Mouse (Mus musculus): ENCODE measurements around the gene Prpsap1. TPM values are rescaled to one million over a fixed set of nuclear protein-coding genes. Genes with fewer than 3 reads are reported as not detected.

Gene Prpsap1
- polyA plus RNA-seq, 1 experiment from 2014 or later = 178 TPM

DNA sequence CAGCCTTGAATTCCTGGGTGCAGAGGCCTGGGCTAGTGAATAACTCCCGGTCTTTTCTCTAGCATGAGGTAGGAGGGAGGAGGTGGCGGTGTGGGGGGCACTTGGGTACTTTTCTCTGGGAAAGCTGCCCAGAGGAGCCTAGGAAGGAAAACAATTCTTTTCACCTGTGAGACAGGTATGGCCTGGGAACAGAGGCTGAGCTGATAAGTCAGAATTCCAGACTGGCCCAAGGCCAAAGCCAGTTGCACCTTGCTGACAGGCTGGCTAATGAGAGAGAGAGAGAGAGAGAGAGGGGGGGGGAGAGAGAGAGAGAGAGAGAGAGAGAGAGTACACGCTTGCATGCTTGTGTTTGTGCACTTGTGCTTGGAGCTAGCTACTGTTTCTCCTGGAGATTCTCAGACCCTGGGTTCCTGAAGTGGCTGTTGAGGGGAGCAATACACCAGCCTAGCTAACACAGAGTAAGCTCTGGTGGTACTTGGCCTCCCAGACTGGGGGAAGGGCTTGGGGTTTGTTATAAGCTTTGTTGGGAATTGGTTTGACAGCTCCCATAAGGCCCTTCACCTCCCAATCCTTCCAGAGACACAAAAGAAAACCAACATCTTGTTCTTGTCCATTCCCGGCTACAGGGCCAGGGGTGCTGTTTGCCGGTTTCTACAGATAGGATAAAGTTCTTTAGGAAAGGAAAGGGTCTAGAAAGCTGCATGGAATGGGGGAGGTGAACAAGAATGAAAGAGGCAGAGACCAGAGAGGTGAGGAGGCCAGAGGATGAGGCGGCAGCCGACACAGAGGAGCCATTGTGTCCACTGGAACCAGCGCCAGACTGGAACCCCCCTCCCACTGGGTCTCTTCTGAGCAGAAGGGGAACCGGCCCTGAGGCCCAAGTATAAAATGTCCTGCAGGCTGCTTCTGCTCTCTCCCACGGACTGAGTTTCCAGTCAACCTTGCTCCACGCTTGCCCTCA is 36.5 kb upstream of the Prpsap1 start, which contains the start of gene Sphk1:
TSS of gene Sphk1 (plus strand) at position 739 of the 961 bp plus-strand sequence.
- H3K4me2 ChIP-seq = peak within 1 kb of the TSS; percentile 88
- no peak for ATAC-seq
- WGBS = 15% methylated on average over 11 of the region's 11 CpGs
- peak within 1 kb of the TSS; percentile 43; the same call in 1 of the 2 replicates for H3K9ac ChIP-seq
- no peak within 1 kb of the TSS for H3K27ac ChIP-seq
- H3K36me3 ChIP-seq (ENCODE audit: poor library complexity, severe bottlenecking) = no peaks in the 10 kb centered on the region
- peaks cover 43% of the 10 kb centered on the region for H3K4me1 ChIP-seq
- peaks cover 62% of the 10 kb centered on the region for H3K27me3 ChIP-seq
- H3K4me3 ChIP-seq = peak within 1 kb of the TSS; percentile 48
- H3K9me3 ChIP-seq (replicated peaks) = no peaks in the 10 kb centered on the region

DNA sequence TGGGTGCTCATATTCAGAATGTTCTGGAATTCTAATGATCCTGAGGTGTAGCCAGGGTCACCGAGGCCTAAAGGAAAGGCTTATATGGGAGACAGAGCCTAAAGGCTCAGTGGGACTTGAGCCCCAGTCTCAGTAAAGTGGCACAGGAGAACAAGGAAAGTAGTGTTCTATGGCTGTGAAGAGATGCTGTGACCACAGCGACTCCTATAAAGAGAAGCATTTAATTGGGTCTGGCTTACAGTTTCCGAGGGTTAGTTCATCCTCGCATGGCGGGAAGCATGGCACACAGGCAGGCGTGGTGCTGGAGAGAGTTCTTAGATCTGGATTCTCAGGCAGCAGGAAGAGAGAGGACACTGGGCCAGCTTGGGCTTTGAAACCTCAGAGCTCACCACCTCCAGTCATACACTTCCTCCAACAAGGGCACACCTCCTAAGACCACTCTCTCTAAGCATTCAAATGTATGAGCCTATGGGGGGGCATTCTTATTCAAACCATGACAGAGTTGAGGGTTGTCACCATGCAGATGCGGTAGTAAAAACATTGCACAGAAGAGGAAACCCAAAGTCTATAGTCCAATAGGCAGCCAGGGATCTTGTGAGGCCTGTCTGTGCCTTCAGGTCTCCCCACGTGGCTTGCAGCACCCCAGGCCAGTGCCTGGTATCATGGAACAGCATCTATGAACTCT is 34.8 kb upstream of the Prpsap1 start:
- 0 out of 2 replicates have a peak overlapping the region, but pooled peaks have one; percentile 0 for H3K27ac ChIP-seq
- no peaks in the 10 kb centered on the region for H3K36me3 ChIP-seq (ENCODE audit: poor library complexity, severe bottlenecking)
- H3K9me3 ChIP-seq (replicated peaks) = no peaks in the 10 kb centered on the region
- no peak for ATAC-seq
- no peak overlapping the region for H3K4me3 ChIP-seq
- H3K4me1 ChIP-seq = peaks cover 42% of the 10 kb centered on the region
- H3K4me2 ChIP-seq = no peak overlapping the region
- H3K27me3 ChIP-seq = peaks cover 46% of the 10 kb centered on the region
- H3K9ac ChIP-seq = no peak overlapping the region
- 71% methylated on average over 8 of the region's 8 CpGs for WGBS

DNA sequence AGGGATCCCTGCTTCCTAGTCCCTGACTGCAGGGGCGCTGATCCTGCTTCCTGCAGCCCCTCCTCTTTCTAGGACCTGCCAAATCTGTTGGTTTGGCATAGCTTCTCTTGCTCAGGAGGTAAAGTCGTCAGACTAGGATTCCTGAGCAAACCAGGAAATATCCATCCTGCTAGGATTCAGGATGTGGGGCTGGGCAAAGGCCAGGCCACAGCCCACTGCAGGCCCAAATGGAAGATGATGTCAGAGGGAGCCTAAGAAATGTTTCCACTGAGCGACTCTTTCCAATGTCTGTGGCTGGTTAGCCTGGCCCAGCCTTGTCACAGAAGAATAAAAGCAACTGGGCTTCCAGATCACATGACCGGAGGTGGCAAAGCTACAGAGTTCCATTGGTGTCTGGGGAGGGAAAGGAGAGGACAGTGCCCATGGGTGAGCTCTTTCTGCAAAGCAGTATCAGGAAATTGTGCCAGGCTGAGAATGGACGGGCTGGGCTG is 29.7 kb upstream of the Prpsap1 start:
- H3K27ac ChIP-seq = no peak overlapping the region
- H3K4me2 ChIP-seq = no peak overlapping the region
- no peaks in the 10 kb centered on the region for H3K36me3 ChIP-seq (ENCODE audit: poor library complexity, severe bottlenecking)
- H3K9me3 ChIP-seq (replicated peaks) = no peaks in the 10 kb centered on the region
- peaks cover 13% of the 10 kb centered on the region; the same call in 1 of the 2 replicates for H3K4me1 ChIP-seq
- ATAC-seq = no peak
- no peaks in the 10 kb centered on the region; the same call in 1 of the 2 replicates for H3K27me3 ChIP-seq
- H3K4me3 ChIP-seq = no peak overlapping the region
- WGBS = 45% methylated on average over 5 of the region's 5 CpGs
- H3K9ac ChIP-seq = no peak overlapping the region

DNA sequence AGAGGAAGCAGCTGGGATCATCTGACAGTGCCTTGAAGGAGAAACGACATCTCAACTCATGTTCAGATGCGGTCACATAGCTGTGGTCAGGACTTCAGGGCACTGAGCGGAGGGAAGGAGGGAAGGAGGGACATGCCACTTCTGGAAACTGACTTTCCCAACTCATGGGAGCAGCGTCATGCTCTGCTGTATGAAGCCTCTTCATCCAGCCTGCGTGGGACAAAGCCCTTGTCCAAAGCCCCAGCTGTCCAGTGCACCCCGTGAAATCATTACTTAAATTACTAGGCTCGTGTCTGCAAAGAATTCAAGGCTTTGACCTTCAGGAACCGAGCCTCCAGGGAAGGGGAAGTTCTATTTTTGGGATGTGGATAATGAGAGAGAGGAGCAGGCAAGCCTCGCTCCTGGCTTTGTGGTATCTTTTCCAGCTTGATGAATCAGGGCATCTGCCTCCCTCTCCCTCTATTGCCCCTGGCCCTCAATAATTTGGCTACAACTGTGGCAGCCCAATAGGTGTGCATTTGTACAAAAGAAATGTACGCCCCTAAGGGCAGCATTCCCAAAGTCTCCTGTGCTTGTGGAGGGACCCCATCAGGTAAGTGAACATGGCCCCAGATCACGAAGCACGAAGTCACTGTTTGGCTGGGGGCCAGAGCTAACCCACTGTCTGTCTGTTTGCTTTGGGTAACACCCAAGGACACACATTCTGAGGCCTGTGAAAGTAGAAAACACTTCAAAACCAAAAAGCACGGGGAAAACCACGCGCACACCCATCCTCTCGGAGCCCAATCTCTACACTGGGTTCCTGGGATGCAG is 29.1 kb upstream of the Prpsap1 start:
- Histone ChIP-seq H3K36me3 (ENCODE audit: poor library complexity, severe bottlenecking) (no peaks in the 10 kb centered on the region), H3K4me1 (peaks cover 13% of the 10 kb centered on the region; the same call in 1 of the 2 replicates), H3K4me3 (no peak overlapping the region), H3K9me3 (replicated peaks) (no peaks in the 10 kb centered on the region), H3K27me3 (no peaks in the 10 kb centered on the region; the same call in 1 of the 2 replicates), H3K9ac (no peak overlapping the region), H3K4me2 (no peak overlapping the region), H3K27ac (no peak overlapping the region)
- 67% methylated on average over 16 of the region's 16 CpGs for WGBS
- no peak for ATAC-seq

DNA sequence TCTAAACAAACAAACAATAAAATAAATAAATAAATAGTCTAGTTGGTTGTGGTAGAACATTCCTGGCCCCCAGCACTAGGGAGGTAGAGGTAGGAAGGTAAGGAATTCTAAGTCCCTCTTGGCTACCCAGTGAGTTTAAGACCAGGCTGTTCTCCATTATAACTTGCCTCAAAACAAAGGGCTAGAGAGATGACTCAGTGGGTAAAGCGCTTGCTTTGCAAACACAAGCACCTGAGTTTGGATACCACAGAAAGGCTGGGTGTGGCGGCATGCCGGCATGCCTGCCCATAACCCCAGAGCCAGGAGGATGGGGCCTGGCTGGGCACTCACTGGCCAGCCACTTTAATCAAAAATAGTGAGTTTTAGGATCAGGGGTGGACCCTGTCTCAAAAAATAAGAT is 28.0 kb upstream of the Prpsap1 start:
- no peaks in the 10 kb centered on the region for H3K36me3 ChIP-seq (ENCODE audit: poor library complexity, severe bottlenecking)
- ATAC-seq = no peak
- no peaks in the 10 kb centered on the region; the same call in 1 of the 2 replicates for H3K27me3 ChIP-seq
- H3K4me1 ChIP-seq = peaks cover 13% of the 10 kb centered on the region; the same call in 1 of the 2 replicates
- H3K4me3 ChIP-seq = no peak overlapping the region
- H3K4me2 ChIP-seq = no peak overlapping the region
- no peak overlapping the region for H3K9ac ChIP-seq
- no peaks in the 10 kb centered on the region for H3K9me3 ChIP-seq (replicated peaks)
- no peak overlapping the region for H3K27ac ChIP-seq
- WGBS = 81% methylated on average over 3 of the region's 3 CpGs

DNA sequence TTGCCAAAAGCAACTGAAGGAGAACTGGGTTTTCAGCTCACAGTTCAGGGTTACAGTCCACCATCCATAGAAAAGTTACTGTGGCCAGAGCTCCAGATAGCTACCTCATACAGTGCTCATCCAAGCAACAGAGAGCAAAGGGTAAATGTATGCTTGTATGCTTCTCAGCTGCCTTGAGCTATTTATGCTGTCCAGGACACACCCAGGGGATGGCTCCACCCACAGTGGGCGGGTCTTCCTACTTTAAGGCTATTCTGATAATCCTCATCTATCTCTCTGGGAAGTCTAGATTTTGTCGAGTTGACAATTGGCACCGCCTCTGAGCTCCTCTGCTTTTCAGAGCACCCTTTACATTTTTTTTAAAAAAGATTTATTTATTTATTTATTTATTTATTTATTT is 27.1 kb upstream of the Prpsap1 start:
- Histone ChIP-seq H3K27me3 (no peaks in the 10 kb centered on the region), H3K9ac (no peak overlapping the region), H3K9me3 (replicated peaks) (no peaks in the 10 kb centered on the region), H3K4me3 (no peak overlapping the region), H3K4me2 (no peak overlapping the region), H3K27ac (no peak overlapping the region), H3K4me1 (peaks cover 13% of the 10 kb centered on the region; the same call in 1 of the 2 replicates), H3K36me3 (ENCODE audit: poor library complexity, severe bottlenecking) (no peaks in the 10 kb centered on the region)
- ATAC-seq = no peak
- 64% methylated on average over 3 of the region's 3 CpGs for WGBS

DNA sequence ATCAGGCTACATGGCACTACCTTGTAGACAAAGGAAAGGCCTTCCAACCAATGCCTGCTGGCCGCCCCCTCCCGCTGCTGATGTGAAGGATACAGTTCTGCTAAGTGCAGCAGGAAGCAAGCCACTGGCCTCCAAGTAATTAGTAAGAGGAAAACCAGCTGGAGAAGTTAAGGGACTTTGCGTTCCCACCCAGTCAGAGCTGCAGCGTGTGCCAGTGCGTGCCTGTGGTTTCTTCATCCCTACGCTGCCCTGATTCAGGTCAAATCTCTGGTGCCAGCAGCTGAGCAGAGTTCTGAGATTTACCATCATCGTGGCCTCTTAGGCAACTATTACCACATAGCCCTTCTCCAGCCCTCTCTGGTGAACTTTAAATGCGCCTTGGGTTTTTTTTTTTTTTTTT is 24.5 kb upstream of the Prpsap1 start:
- Histone ChIP-seq H3K27me3 (peaks cover 9% of the 10 kb centered on the region; the same call in 1 of the 2 replicates), H3K36me3 (ENCODE audit: poor library complexity, severe bottlenecking) (no peaks in the 10 kb centered on the region), H3K4me2 (no peak overlapping the region), H3K9ac (no peak overlapping the region), H3K4me1 (peaks cover 16% of the 10 kb centered on the region; the same call in 1 of the 2 replicates), H3K27ac (no peak overlapping the region), H3K4me3 (no peak overlapping the region), H3K9me3 (replicated peaks) (no peaks in the 10 kb centered on the region)
- no peak for ATAC-seq
- WGBS = 77% methylated on average over 8 of the region's 8 CpGs

DNA sequence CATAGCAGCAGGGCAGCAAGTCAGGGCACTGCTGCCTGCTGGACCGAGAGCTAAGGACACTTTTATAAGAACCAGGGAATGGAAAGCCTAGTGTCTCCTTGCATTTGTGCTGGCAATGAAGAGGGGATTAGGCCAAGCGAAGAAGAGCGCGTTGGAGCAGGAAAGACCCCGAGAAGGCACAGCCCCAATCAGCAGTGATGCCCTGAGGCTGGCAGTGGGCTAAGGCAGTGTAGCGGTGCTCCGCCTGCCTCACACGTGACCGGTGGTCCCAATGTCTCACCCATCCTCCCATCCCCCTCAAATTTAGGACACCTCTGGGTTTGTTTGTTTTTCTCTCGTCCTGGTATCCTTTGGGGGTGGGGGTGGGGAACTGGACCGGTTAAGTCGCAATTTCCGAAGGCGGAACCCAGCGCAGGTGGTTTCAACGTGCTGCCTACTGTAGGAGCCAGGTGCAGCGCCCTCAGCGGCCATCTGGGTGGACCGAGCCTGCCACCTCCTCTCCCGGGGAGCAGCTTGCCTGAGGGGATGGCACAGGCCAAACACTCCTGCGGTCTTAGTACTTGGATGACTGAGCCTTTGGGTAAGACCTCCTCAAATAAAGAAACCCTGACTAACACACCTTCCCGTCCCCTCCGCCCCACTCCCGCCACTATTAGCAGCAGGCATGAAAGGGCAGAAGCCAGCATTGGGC is 21.5 kb upstream of the Prpsap1 start:
- Histone ChIP-seq H3K9me3 (replicated peaks) (no peaks in the 10 kb centered on the region; the same call in 1 of the 2 replicates), H3K4me2 (peak overlapping the region; percentile 33), H3K36me3 (ENCODE audit: poor library complexity, severe bottlenecking) (no peaks in the 10 kb centered on the region), H3K27ac (no peak overlapping the region), H3K9ac (no peak overlapping the region), H3K27me3 (peaks cover 9% of the 10 kb centered on the region; the same call in 1 of the 2 replicates), H3K4me1 (0 out of 2 replicates have a peak, but pooled peaks cover 8% of the 10 kb centered on the region), H3K4me3 (no peak overlapping the region)
- no peak for ATAC-seq
- 11% methylated on average over 24 of the region's 24 CpGs for WGBS

DNA sequence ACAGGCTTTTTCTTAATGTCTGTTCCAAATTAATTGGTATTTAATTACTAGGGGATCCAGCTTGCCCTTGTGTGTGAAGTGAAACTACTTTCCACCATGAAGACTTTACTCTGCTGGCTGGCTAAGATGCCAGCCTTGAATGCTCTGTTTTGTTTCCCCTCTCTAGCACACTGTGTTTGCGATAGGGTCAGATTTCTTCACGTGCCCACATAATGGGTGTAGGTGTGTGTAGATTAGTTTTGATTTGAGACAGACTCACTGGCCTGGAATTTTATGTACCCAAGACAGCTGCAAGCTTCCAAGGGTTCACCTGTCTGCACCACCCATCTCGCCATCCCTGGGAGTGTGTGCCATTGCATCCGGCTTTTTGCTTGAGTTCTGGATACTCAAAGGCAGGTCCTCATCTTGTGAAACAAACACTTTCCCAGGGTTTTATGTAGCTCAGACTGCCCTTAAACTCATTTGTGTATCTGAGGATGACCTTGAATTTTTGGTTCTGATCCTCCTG is 19.6 kb upstream of the Prpsap1 start:
- no peaks in the 10 kb centered on the region for H3K36me3 ChIP-seq (ENCODE audit: poor library complexity, severe bottlenecking)
- no peak for ATAC-seq
- H3K4me1 ChIP-seq = 0 out of 2 replicates have a peak, but pooled peaks cover 8% of the 10 kb centered on the region
- no peak overlapping the region for H3K4me3 ChIP-seq
- 86% methylated on average over 4 of the region's 4 CpGs for WGBS
- H3K4me2 ChIP-seq = no peak overlapping the region
- H3K27ac ChIP-seq = no peak overlapping the region
- H3K9ac ChIP-seq = no peak overlapping the region
- peaks cover 9% of the 10 kb centered on the region; the same call in 1 of the 2 replicates for H3K27me3 ChIP-seq
- no peaks in the 10 kb centered on the region; the same call in 1 of the 2 replicates for H3K9me3 ChIP-seq (replicated peaks)

DNA sequence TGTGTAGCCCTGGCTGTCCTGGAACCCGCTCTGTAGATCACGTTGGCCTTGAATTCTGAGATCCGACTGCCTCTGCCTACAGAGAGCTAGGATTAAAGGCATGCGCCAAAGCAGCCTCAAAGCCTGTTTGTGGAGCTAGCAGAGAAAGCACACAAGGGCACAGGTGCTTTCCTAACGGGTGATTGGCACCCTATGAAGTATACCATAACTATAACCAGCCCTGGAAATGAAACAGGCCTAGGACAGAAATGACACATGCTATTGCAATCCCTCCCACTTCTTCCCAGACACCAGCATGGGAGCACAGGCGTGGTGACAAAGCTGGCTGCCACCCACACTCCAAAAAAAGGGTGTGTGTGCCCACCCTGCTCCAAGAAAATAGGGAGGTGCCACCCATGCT is 19.0 kb upstream of the Prpsap1 start:
- ATAC-seq = no peak
- H3K9me3 ChIP-seq (replicated peaks) = no peaks in the 10 kb centered on the region; the same call in 1 of the 2 replicates
- H3K4me2 ChIP-seq = no peak overlapping the region
- peaks cover 9% of the 10 kb centered on the region; the same call in 1 of the 2 replicates for H3K27me3 ChIP-seq
- no peaks in the 10 kb centered on the region for H3K36me3 ChIP-seq (ENCODE audit: poor library complexity, severe bottlenecking)
- H3K4me3 ChIP-seq = no peak overlapping the region
- H3K9ac ChIP-seq = no peak overlapping the region
- H3K27ac ChIP-seq = no peak overlapping the region
- 81% methylated on average over 6 of the region's 6 CpGs for WGBS
- 0 out of 2 replicates have a peak, but pooled peaks cover 8% of the 10 kb centered on the region for H3K4me1 ChIP-seq
